Mouse (Mus musculus): ENCODE measurements at regions not wholly inside any gene's neighbourhood (a gene's known extent, or its start where the extent isn't known, plus 50 kb on each side); places are given as distances from the start of the nearest gene placed in this dataset.
"Not testable (repeated sequence)": the region's sequence is repeated elsewhere in the genome, so short reads cannot be mapped to it uniquely, and the experiment has no call there.

- Histone ChIP-seq H3K4me3 (no peak overlapping the region), H3K4me2 (peak overlapping the region; percentile 47), H3K27me3 (replicated peaks) (no peaks in the 10 kb centered on the region), H3K9me3 (no peaks in the 10 kb centered on the region), H3K36me3 (no peaks in the 10 kb centered on the region), H3K27ac (replicated peaks) (peak overlapping the region; percentile 58), H3K9ac (peak overlapping the region; percentile 4; the same call in 1 of the 2 replicates), H3K4me1 (peaks cover 39% of the 10 kb centered on the region)
- no peak for ATAC-seq (ENCODE audit: extremely low read depth, insufficient number of reproducible peaks, low FRiP score, low TSS enrichment)
- 70% methylated on average over 14 of the region's 14 CpGs for WGBS
These were observed 101.9 kb upstream of the Klf3 start for GRCm38 (mm10) chr5:64701219-64701779.

- no peaks in the 10 kb centered on the region for H3K36me3 ChIP-seq
- H3K9me3 ChIP-seq = no peaks in the 10 kb centered on the region
- peaks cover 39% of the 10 kb centered on the region for H3K4me1 ChIP-seq
- H3K4me3 ChIP-seq = no peak overlapping the region
- 17% methylated on average over 7 of the region's 7 CpGs for WGBS
- peak overlapping the region; percentile 47 for H3K4me2 ChIP-seq
- H3K27ac ChIP-seq (replicated peaks) = peak overlapping the region; percentile 58
- ATAC-seq (ENCODE audit: extremely low read depth, insufficient number of reproducible peaks, low FRiP score, low TSS enrichment) = peak; percentile 67
- no peaks in the 10 kb centered on the region for H3K27me3 ChIP-seq (replicated peaks)
- H3K9ac ChIP-seq = peak overlapping the region; percentile 4; the same call in 1 of the 2 replicates
These were observed 101.4 kb upstream of the Klf3 start for GRCm38 (mm10) chr5:64701780-64702231.

- not testable (repeated sequence) for ATAC-seq (ENCODE audit: extremely low read depth, insufficient number of reproducible peaks, low FRiP score, low TSS enrichment)
- H3K4me2 ChIP-seq = 0 out of 2 replicates have a peak overlapping the region, but pooled peaks have one; percentile 47
These were observed 100.8 kb upstream of the Klf3 start for GRCm38 (mm10) chr5:64702404-64702803.

GRCm38 (mm10) chr5:64703091-64703872, 99.9 kb upstream of the Klf3 start:
- H3K4me1 ChIP-seq = peaks cover 39% of the 10 kb centered on the region
- no peak overlapping the region for H3K4me2 ChIP-seq
- H3K27ac ChIP-seq (replicated peaks) = peak overlapping the region; percentile 37; the same call in 1 of the 2 replicates
- 48% methylated on average over 9 of the region's 9 CpGs for WGBS
- H3K9ac ChIP-seq = no peak overlapping the region
- no peaks in the 10 kb centered on the region for H3K36me3 ChIP-seq
- H3K27me3 ChIP-seq (replicated peaks) = no peaks in the 10 kb centered on the region
- ATAC-seq (ENCODE audit: extremely low read depth, insufficient number of reproducible peaks, low FRiP score, low TSS enrichment) = no peak
- no peak overlapping the region for H3K4me3 ChIP-seq
- H3K9me3 ChIP-seq = no peaks in the 10 kb centered on the region

More at GRCm38 (mm10) chr5:64702404-64702803, 100.8 kb upstream of the Klf3 start:
- H3K9ac ChIP-seq; H3K27me3 ChIP-seq (replicated peaks); H3K36me3 ChIP-seq; H3K9me3 ChIP-seq; H3K4me3 ChIP-seq: not testable (repeated sequence)
- WGBS = 39% methylated on average over 1 of the region's 1 CpGs
- Histone ChIP-seq H3K27ac (replicated peaks) (peak overlapping the region; percentile 58), H3K4me1 (peaks cover 39% of the 10 kb centered on the region)

GRCm38 (mm10) chr5:64704144-64704543, 99.0 kb upstream of the Klf3 start:
- 50% methylated on average over 7 of the region's 7 CpGs for WGBS
- no peak for ATAC-seq (ENCODE audit: extremely low read depth, insufficient number of reproducible peaks, low FRiP score, low TSS enrichment)
- H3K27ac ChIP-seq (replicated peaks) = no peak overlapping the region

GRCm38 (mm10) chr5:64706586-64706985, 96.6 kb upstream of the Klf3 start:
- Histone ChIP-seq H3K4me3 (no peak overlapping the region), H3K36me3 (no peaks in the 10 kb centered on the region), H3K9ac (no peak overlapping the region), H3K4me1 (peaks cover 25% of the 10 kb centered on the region), H3K27ac (replicated peaks) (no peak overlapping the region), H3K9me3 (no peaks in the 10 kb centered on the region), H3K27me3 (replicated peaks) (no peaks in the 10 kb centered on the region), H3K4me2 (no peak overlapping the region)
- 73% methylated on average over 3 of the region's 3 CpGs for whole genome bisulfite sequencing
- ATAC-seq (ENCODE audit: extremely low read depth, insufficient number of reproducible peaks, low FRiP score, low TSS enrichment) = no peak

More at GRCm38 (mm10) chr5:64704144-64704543, 99.0 kb upstream of the Klf3 start:
- H3K4me1 ChIP-seq = peaks cover 39% of the 10 kb centered on the region
- no peaks in the 10 kb centered on the region for H3K27me3 ChIP-seq (replicated peaks)
- no peak overlapping the region for H3K4me3 ChIP-seq
- no peak overlapping the region for H3K4me2 ChIP-seq
- H3K9ac ChIP-seq = no peak overlapping the region
- no peaks in the 10 kb centered on the region for H3K36me3 ChIP-seq
- H3K9me3 ChIP-seq = no peaks in the 10 kb centered on the region

GRCm38 (mm10) chr5:64709146-64709545, 94.0 kb upstream of the Klf3 start:
- Histone ChIP-seq H3K36me3 (no peaks in the 10 kb centered on the region), H3K4me2 (no peak overlapping the region), H3K27ac (replicated peaks) (0 out of 2 replicates have a peak overlapping the region, but pooled peaks have one; percentile 24), H3K9me3 (no peaks in the 10 kb centered on the region), H3K4me3 (no peak overlapping the region), H3K9ac (no peak overlapping the region), H3K4me1 (peaks cover 6% of the 10 kb centered on the region), H3K27me3 (replicated peaks) (no peaks in the 10 kb centered on the region)
- no peak for ATAC-seq (ENCODE audit: extremely low read depth, insufficient number of reproducible peaks, low FRiP score, low TSS enrichment)
- WGBS = 61% methylated on average over 4 of the region's 4 CpGs

- 42% methylated on average over 3 of the region's 3 CpGs for WGBS
- no peak overlapping the region for H3K4me2 ChIP-seq
- H3K9me3 ChIP-seq = no peaks in the 10 kb centered on the region
- H3K4me1 ChIP-seq = 0 out of 2 replicates have a peak, but pooled peaks cover 6% of the 10 kb centered on the region
- H3K36me3 ChIP-seq = no peaks in the 10 kb centered on the region
- H3K27ac ChIP-seq (replicated peaks) = no peak overlapping the region
- H3K9ac ChIP-seq = no peak overlapping the region
- ATAC-seq (ENCODE audit: extremely low read depth, insufficient number of reproducible peaks, low FRiP score, low TSS enrichment) = no peak
- H3K27me3 ChIP-seq (replicated peaks) = no peaks in the 10 kb centered on the region
- no peak overlapping the region for H3K4me3 ChIP-seq
These were observed 93.0 kb upstream of the Klf3 start for GRCm38 (mm10) chr5:64710236-64710635.

- H3K27ac ChIP-seq (replicated peaks) = no peak overlapping the region
- no peak overlapping the region for H3K9ac ChIP-seq
- H3K36me3 ChIP-seq = no peaks in the 10 kb centered on the region
- H3K4me3 ChIP-seq = no peak overlapping the region
- H3K4me1 ChIP-seq = 0 out of 2 replicates have a peak, but pooled peaks cover 6% of the 10 kb centered on the region
- ATAC-seq (ENCODE audit: extremely low read depth, insufficient number of reproducible peaks, low FRiP score, low TSS enrichment) = no peak
- H3K27me3 ChIP-seq (replicated peaks) = no peaks in the 10 kb centered on the region
- 87% methylated on average over 4 of the region's 4 CpGs for WGBS
- H3K4me2 ChIP-seq = no peak overlapping the region
- H3K9me3 ChIP-seq = no peaks in the 10 kb centered on the region
These were observed 92.2 kb upstream of the Klf3 start for GRCm38 (mm10) chr5:64710968-64711367.

- Histone ChIP-seq H3K4me2 (no peak overlapping the region), H3K9me3 (no peaks in the 10 kb centered on the region), H3K4me3 (no peak overlapping the region), H3K36me3 (no peaks in the 10 kb centered on the region), H3K27ac (replicated peaks) (no peak overlapping the region), H3K4me1 (0 out of 2 replicates have a peak, but pooled peaks cover 6% of the 10 kb centered on the region), H3K27me3 (replicated peaks) (no peaks in the 10 kb centered on the region), H3K9ac (no peak overlapping the region)
- 68% methylated on average over 10 of the region's 10 CpGs for WGBS
- 0 out of 2 replicates have a peak, but pooled peaks have one; percentile 33 for ATAC-seq (ENCODE audit: extremely low read depth, insufficient number of reproducible peaks, low FRiP score, low TSS enrichment)
These were observed 89.0 kb upstream of the Klf3 start for GRCm38 (mm10) chr5:64714221-64714653.

GRCm38 (mm10) chr5:64714710-64715109, 88.5 kb upstream of the Klf3 start:
- H3K36me3 ChIP-seq = no peaks in the 10 kb centered on the region
- peak; percentile 67; the same call in 1 of the 2 replicates for ATAC-seq (ENCODE audit: extremely low read depth, insufficient number of reproducible peaks, low FRiP score, low TSS enrichment)
- no peak overlapping the region for H3K4me3 ChIP-seq
- H3K27ac ChIP-seq (replicated peaks) = no peak overlapping the region
- no peak overlapping the region for H3K9ac ChIP-seq
- H3K4me1 ChIP-seq = 0 out of 2 replicates have a peak, but pooled peaks cover 6% of the 10 kb centered on the region
- WGBS = 64% methylated on average over 7 of the region's 7 CpGs
- 0 out of 2 replicates have a peak, but pooled peaks cover 3% of the 10 kb centered on the region for H3K9me3 ChIP-seq
- no peak overlapping the region; the same call in 1 of the 2 replicates for H3K4me2 ChIP-seq
- H3K27me3 ChIP-seq (replicated peaks) = no peaks in the 10 kb centered on the region

All from heart, embryonic 13.5 days (tissue).